Mouse (Mus musculus): Measurements from ENCODE around the gene Hnrnpul2. TPM values are rescaled to one million over a fixed set of nuclear protein-coding genes. Genes with fewer than 3 reads are reported as not detected.

The Hnrnpul2 gene
- polyA plus RNA-seq, 1 experiment from 2014 or later: 5.8 TPM

Other genes with a start within 250 kb of the Hnrnpul2 start
- 0.09 and 0.24 TPM in 2 replicates for gene Slc22a8, start 228.8 kb upstream of the Hnrnpul2 start, polyA plus RNA-seq (2015; fragmentation: Nextera tagmentation; extraction: Ambion mirVana)
- gene Slc22a6, start 202.0 kb upstream of the Hnrnpul2 start, polyA plus RNA-seq (2015; fragmentation: Nextera tagmentation; extraction: Ambion mirVana): 0.11 TPM in 2 replicates
- 0.08 and 0.14 TPM in 2 replicates for gene Chrm1, start 156.2 kb upstream of the Hnrnpul2 start, polyA plus RNA-seq (2015; fragmentation: Nextera tagmentation; extraction: Ambion mirVana)
- 87.1 and 89.7 TPM in 2 replicates for gene Slc3a2, start 96.6 kb upstream of the Hnrnpul2 start, polyA plus RNA-seq (2015; fragmentation: Nextera tagmentation; extraction: Ambion mirVana)
- gene Wdr74, start 84.2 kb upstream of the Hnrnpul2 start, polyA plus RNA-seq (2015; fragmentation: Nextera tagmentation; extraction: Ambion mirVana): 85.6 and 86.3 TPM in 2 replicates
- gene 1700092M07Rik, start 79.3 kb upstream of the Hnrnpul2 start, polyA plus RNA-seq (2015; fragmentation: Nextera tagmentation; extraction: Ambion mirVana): 2.0 and 2.1 TPM in 2 replicates
- 142 and 153 TPM in 2 replicates for gene Stx5a, start 78.6 kb upstream of the Hnrnpul2 start, polyA plus RNA-seq (2015; fragmentation: Nextera tagmentation; extraction: Ambion mirVana)
- 184 and 198 TPM in 2 replicates for gene Nxf1, start 62.9 kb upstream of the Hnrnpul2 start, polyA plus RNA-seq (2015; fragmentation: Nextera tagmentation; extraction: Ambion mirVana)
- 181 and 197 TPM in 2 replicates for gene Tmem223, start 49.0 kb upstream of the Hnrnpul2 start, polyA plus RNA-seq (2015; fragmentation: Nextera tagmentation; extraction: Ambion mirVana)
- gene Tmem179b, start 45.5 kb upstream of the Hnrnpul2 start, polyA plus RNA-seq (2015; fragmentation: Nextera tagmentation; extraction: Ambion mirVana): 77.2 and 81.3 TPM in 2 replicates
- 30.5 and 31.5 TPM in 2 replicates for gene Taf6l, start 33.6 kb upstream of the Hnrnpul2 start, polyA plus RNA-seq (2015; fragmentation: Nextera tagmentation; extraction: Ambion mirVana)
- 147 and 159 TPM in 2 replicates for gene Polr2g, start 21.4 kb upstream of the Hnrnpul2 start, polyA plus RNA-seq (2015; fragmentation: Nextera tagmentation; extraction: Ambion mirVana)
- gene Zbtb3, start 17.5 kb upstream of the Hnrnpul2 start, polyA plus RNA-seq (2015; fragmentation: Nextera tagmentation; extraction: Ambion mirVana): 5.7 and 6.4 TPM in 2 replicates
- gene Ttc9c, start 677 bp upstream of the Hnrnpul2 start, polyA plus RNA-seq (2015; fragmentation: Nextera tagmentation; extraction: Ambion mirVana): 54.8 and 57.2 TPM in 2 replicates
- not detected in 2 replicates for gene AC129217.1, start 9.8 kb downstream of the Hnrnpul2 start, polyA plus RNA-seq (2015; fragmentation: Nextera tagmentation; extraction: Ambion mirVana)
- gene Bscl2, start 17.5 kb downstream of the Hnrnpul2 start, polyA plus RNA-seq (2015; fragmentation: Nextera tagmentation; extraction: Ambion mirVana): 48.3 and 52.3 TPM in 2 replicates
- gene Gng3, start 19.2 kb downstream of the Hnrnpul2 start, polyA plus RNA-seq (2015; fragmentation: Nextera tagmentation; extraction: Ambion mirVana): 1.6 and 2.5 TPM in 2 replicates
- 1.1 TPM in 2 replicates for gene Lrrn4cl, start 30.8 kb downstream of the Hnrnpul2 start, polyA plus RNA-seq (2015; fragmentation: Nextera tagmentation; extraction: Ambion mirVana)
- gene Ubxn1, start 51.5 kb downstream of the Hnrnpul2 start, polyA plus RNA-seq (2015; fragmentation: Nextera tagmentation; extraction: Ambion mirVana): 153 and 158 TPM in 2 replicates
- 58.5 and 60.2 TPM in 2 replicates for gene Uqcc3, start 60.9 kb downstream of the Hnrnpul2 start, polyA plus RNA-seq (2015; fragmentation: Nextera tagmentation; extraction: Ambion mirVana)
- 70.5 and 72.7 TPM in 2 replicates for gene Lbhd1, start 63.7 kb downstream of the Hnrnpul2 start, polyA plus RNA-seq (2015; fragmentation: Nextera tagmentation; extraction: Ambion mirVana)
- not detected in 2 replicates for gene Gm49403, start 63.9 kb downstream of the Hnrnpul2 start, polyA plus RNA-seq (2015; fragmentation: Nextera tagmentation; extraction: Ambion mirVana)
- 81.5 and 93.7 TPM in 2 replicates for gene 1810009A15Rik, start 68.8 kb downstream of the Hnrnpul2 start, polyA plus RNA-seq (2015; fragmentation: Nextera tagmentation; extraction: Ambion mirVana)
- gene Gm49416, start 68.9 kb downstream of the Hnrnpul2 start, polyA plus RNA-seq (2015; fragmentation: Nextera tagmentation; extraction: Ambion mirVana): not detected in 2 replicates
- gene Ints5, start 73.0 kb downstream of the Hnrnpul2 start, polyA plus RNA-seq (2015; fragmentation: Nextera tagmentation; extraction: Ambion mirVana): 45.8 and 50.1 TPM in 2 replicates
- 122 and 123 TPM in 2 replicates for gene Ganab, start 78.1 kb downstream of the Hnrnpul2 start, polyA plus RNA-seq (2015; fragmentation: Nextera tagmentation; extraction: Ambion mirVana)
- gene B3gat3, start 100.4 kb downstream of the Hnrnpul2 start, polyA plus RNA-seq (2015; fragmentation: Nextera tagmentation; extraction: Ambion mirVana): 43.1 and 46.1 TPM in 2 replicates
- gene Rom1, start 109.3 kb downstream of the Hnrnpul2 start, polyA plus RNA-seq (2015; fragmentation: Nextera tagmentation; extraction: Ambion mirVana): 2.7 and 2.8 TPM in 2 replicates
- gene Eml3, start 109.5 kb downstream of the Hnrnpul2 start, polyA plus RNA-seq (2015; fragmentation: Nextera tagmentation; extraction: Ambion mirVana): 30.8 and 35.6 TPM in 2 replicates
- gene Mta2, start 121.9 kb downstream of the Hnrnpul2 start, polyA plus RNA-seq (2015; fragmentation: Nextera tagmentation; extraction: Ambion mirVana): 165 and 173 TPM in 2 replicates
- 28.4 and 29.7 TPM in 2 replicates for gene Tut1, start 133.8 kb downstream of the Hnrnpul2 start, polyA plus RNA-seq (2015; fragmentation: Nextera tagmentation; extraction: Ambion mirVana)
- 420 and 427 TPM in 2 replicates for gene Eef1g, start 147.0 kb downstream of the Hnrnpul2 start, polyA plus RNA-seq (2015; fragmentation: Nextera tagmentation; extraction: Ambion mirVana)
- gene Ahnak, start 169.3 kb downstream of the Hnrnpul2 start, polyA plus RNA-seq (2015; fragmentation: Nextera tagmentation; extraction: Ambion mirVana): 24.7 and 25.6 TPM in 2 replicates